Comparison of ENCODE assay signal across 19 mouse cellular contexts in the genomic region with DNA sequence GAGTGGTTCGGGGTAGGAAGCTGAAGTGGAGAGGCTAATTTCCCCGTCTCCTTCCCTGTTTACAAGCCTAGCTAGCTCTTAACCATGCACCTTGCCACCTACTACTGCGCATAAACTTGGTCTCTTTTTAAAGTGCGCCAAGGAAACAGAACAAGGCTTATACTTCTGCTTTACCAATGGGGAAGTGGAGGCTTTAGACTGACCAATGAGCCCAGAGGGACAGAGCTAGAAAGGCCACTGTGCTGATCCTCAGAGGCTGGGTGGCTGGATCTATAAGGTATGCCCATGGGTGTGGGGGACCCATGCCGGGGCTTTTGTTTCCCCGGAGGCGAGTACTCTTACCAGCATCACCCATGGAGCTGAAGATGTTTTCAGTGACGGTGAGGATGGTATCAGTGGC. TPM values are rescaled to one million over a fixed set of nuclear protein-coding genes. Genes with fewer than 3 reads are reported as not detected.
DNase-seq lines count a peak whose midpoint lies in the region; ATAC-seq and TF ChIP-seq lines count a peak whose summit lies in the region.
"Had no signal": no experiment of that assay in that cellular context is flagged by ENCODE, and none has a peak within 500 bp of the region (broad histone marks: within the 10 kb centered on the region; RNA-seq: fewer than 3 reads in every experiment).

No protein-coding gene starts in this region.

- no peaks in the 10 kb centered on the region for H3K9me3 ChIP-seq in intestine, postnatal 0 days (ENCODE audit: control insufficient read depth)
- no peaks in the 10 kb centered on the region for H3K9me3 ChIP-seq in intestine, embryonic 15.5 days
- H3K9me3 ChIP-seq: embryonic facial prominence, embryonic 15.5 days; forebrain, embryonic 10.5 days; forebrain, embryonic 12.5 days had no signal

- peak overlapping the region; percentile 21; the same call in 1 of the 2 replicates for H3K27ac ChIP-seq in intestine, postnatal 0 days (ENCODE audit: low read depth, low read length)
- no peak overlapping the region for H3K27ac ChIP-seq in intestine, embryonic 15.5 days
- H3K27ac ChIP-seq: embryonic facial prominence, embryonic 13.5 days; embryonic facial prominence, embryonic 15.5 days; forebrain, embryonic 10.5 days; forebrain, embryonic 12.5 days had no signal

- ATAC-seq in intestine, postnatal 0 days, result no peak
- no peak for ATAC-seq in intestine, embryonic 15.5 days
- peak; percentile 57; the same call in 1 of the 2 replicates for ATAC-seq in monocyte, adult 5-6 weeks (replicated peaks; ENCODE audit: insufficient number of reproducible peaks, low FRiP score, low TSS enrichment, poor library complexity, severe bottlenecking)
- ATAC-seq: forebrain, embryonic 14.5 days; forebrain, embryonic 16.5 days had no signal

- H3K9ac ChIP-seq in intestine, postnatal 0 days (ENCODE audit: low read depth, low read length), result no peak overlapping the region
- no peak overlapping the region for H3K9ac ChIP-seq in intestine, embryonic 15.5 days
- H3K9ac ChIP-seq: embryonic facial prominence, embryonic 13.5 days; embryonic facial prominence, embryonic 15.5 days; forebrain, embryonic 12.5 days had no signal

- H3K36me3 ChIP-seq in intestine, postnatal 0 days (ENCODE audit: control insufficient read depth, insufficient read depth), result peaks cover 100% of the 10 kb centered on the region
- H3K36me3 ChIP-seq in intestine, embryonic 15.5 days, result peaks cover 92% of the 10 kb centered on the region

- no peak overlapping the region for H3K4me2 ChIP-seq in intestine, postnatal 0 days (replicated peaks; ENCODE audit: low read depth)
- H3K4me2 ChIP-seq in intestine, embryonic 15.5 days (replicated peaks), result no peak overlapping the region
- H3K4me2 ChIP-seq: embryonic facial prominence, embryonic 13.5 days; embryonic facial prominence, embryonic 15.5 days; forebrain, embryonic 12.5 days had no signal

- intact Hi-C loops in gastrocnemius, postnatal 36 days (cut with DNase I), result no loop called here

- no peaks in the 10 kb centered on the region for H3K27me3 ChIP-seq in intestine, postnatal 0 days (replicated peaks; ENCODE audit: control insufficient read depth, insufficient read depth, low read length)
- H3K27me3 ChIP-seq in intestine, embryonic 15.5 days (replicated peaks), result no peaks in the 10 kb centered on the region
- H3K27me3 ChIP-seq: embryonic facial prominence, embryonic 13.5 days; embryonic facial prominence, embryonic 15.5 days; forebrain, embryonic 12.5 days had no signal

- no peaks in the 10 kb centered on the region for H3K4me1 ChIP-seq in intestine, postnatal 0 days (replicated peaks; ENCODE audit: control insufficient read depth, insufficient read depth, low read length)
- no peaks in the 10 kb centered on the region for H3K4me1 ChIP-seq in intestine, embryonic 15.5 days (replicated peaks)
- H3K4me1 ChIP-seq: embryonic facial prominence, embryonic 13.5 days; embryonic facial prominence, embryonic 15.5 days; forebrain, embryonic 10.5 days; forebrain, embryonic 12.5 days had no signal

- H3K4me3 ChIP-seq in intestine, postnatal 0 days (ENCODE audit: low read depth, low read length), result no peak overlapping the region
- H3K4me3 ChIP-seq in intestine, embryonic 15.5 days (replicated peaks), result no peak overlapping the region
- H3K4me3 ChIP-seq: embryonic facial prominence, embryonic 13.5 days; embryonic facial prominence, embryonic 15.5 days; erythroblast, embryonic 14.5 days; forebrain, embryonic 10.5 days; forebrain, embryonic 12.5 days had no signal

- no peak for TF ChIP-seq CTCF in intestine, postnatal 0 days (IDR thresholded peaks at IDR 0.05; ENCODE audit: low read depth)

- 95% methylated on average over 8 of the region's 8 CpGs for WGBS in intestine, postnatal 0 days
- WGBS in intestine, embryonic 15.5 days, result 92% methylated on average over 8 of the region's 8 CpGs

- DNase-seq in gastrocnemius, postnatal 36 days, result no peak
- no peak for DNase-seq in frontal cortex, postnatal 25 days (ENCODE audit: low spot score in 2 of 2)
- DNase-seq: cerebellum, adult 11 months; cerebellum, adult 18-20 months; cerebellum, adult 8-10 months; cerebellum, adult 9-11 months; cerebellum, postnatal 14 days; cerebellum, postnatal 36 days; embryo, embryonic 11 days had no signal

RNA-seq across cellular contexts. Expression of gene Creb3, which starts 15.0 kb away (rescaled TPM):
- 102 and 114 TPM in 2 replicates for polyA plus RNA-seq in intestine, postnatal 0 days (2015; fragmentation: Nextera tagmentation; extraction: Ambion mirVana)
- 62.7 and 69.5 TPM in 2 replicates for polyA plus RNA-seq in intestine, embryonic 15.5 days (2015; fragmentation: Nextera tagmentation; extraction: Ambion mirVana)
- total RNA-seq in monocyte, adult 5-6 weeks (2017), result 80.3 to 165 TPM (median 108 TPM) in 3 replicates
- total RNA-seq in gastrocnemius, postnatal 36 days (2021), result 10 to 100 TPM; 31.5 to 38.3 TPM

RNA-seq across cellular contexts. Expression of gene Tln1, which starts 15.3 kb away (rescaled TPM):
- polyA plus RNA-seq in intestine, postnatal 0 days (2015; fragmentation: Nextera tagmentation; extraction: Ambion mirVana), result 41.6 and 47.7 TPM in 2 replicates
- polyA plus RNA-seq in intestine, embryonic 15.5 days (2015; fragmentation: Nextera tagmentation; extraction: Ambion mirVana), result 61.4 and 61.9 TPM in 2 replicates
- total RNA-seq in monocyte, adult 5-6 weeks (2017), result 816 to 935 TPM (median 878 TPM) in 3 replicates
- total RNA-seq in gastrocnemius, postnatal 36 days (2021), result 10 to 100 TPM; 53.6 to 55.2 TPM

RNA-seq across cellular contexts. Expression of gene Tpm2, which starts 23.6 kb away (rescaled TPM):
- 928 and 1,046 TPM in 2 replicates for polyA plus RNA-seq in intestine, postnatal 0 days (2015; fragmentation: Nextera tagmentation; extraction: Ambion mirVana)
- polyA plus RNA-seq in intestine, embryonic 15.5 days (2015; fragmentation: Nextera tagmentation; extraction: Ambion mirVana), result 510 and 514 TPM in 2 replicates
- 4.7 TPM in 1 of 3 replicates, not detected in the others for total RNA-seq in monocyte, adult 5-6 weeks (2017)
- total RNA-seq in gastrocnemius, postnatal 36 days (2021), result 1,000 to 10,000 TPM; 6,166 to 7,572 TPM
- polyA plus RNA-seq: erythroblast, embryonic 14.5 days had no signal

RNA-seq across cellular contexts. Expression of gene Rgp1, which starts 31.4 kb away (rescaled TPM):
- 11.3 and 13.0 TPM in 2 replicates for polyA plus RNA-seq in intestine, postnatal 0 days (2015; fragmentation: Nextera tagmentation; extraction: Ambion mirVana)
- 20.9 and 23.3 TPM in 2 replicates for polyA plus RNA-seq in intestine, embryonic 15.5 days (2015; fragmentation: Nextera tagmentation; extraction: Ambion mirVana)
- 17.8 to 28.6 TPM (median 28.5 TPM) in 3 replicates for total RNA-seq in monocyte, adult 5-6 weeks (2017)
- total RNA-seq in gastrocnemius, postnatal 36 days (2021), result 10 to 100 TPM; 17.6 to 20.7 TPM

RNA-seq across cellular contexts. Expression of gene Gba2, which starts 31.5 kb away (rescaled TPM):
- polyA plus RNA-seq in intestine, postnatal 0 days (2015; fragmentation: Nextera tagmentation; extraction: Ambion mirVana), result 5.2 and 5.3 TPM in 2 replicates
- 13.7 and 15.4 TPM in 2 replicates for polyA plus RNA-seq in intestine, embryonic 15.5 days (2015; fragmentation: Nextera tagmentation; extraction: Ambion mirVana)
- total RNA-seq in monocyte, adult 5-6 weeks (2017), result 9.3 to 22.3 TPM (median 9.7 TPM) in 3 replicates
- 1 to 10 TPM; 3.9 to 6.1 TPM for total RNA-seq in gastrocnemius, postnatal 36 days (2021)

Comparison
In these comparisons a context has a peak if more than half of its experiments do, and no peak if none do; other contexts are left out.
1. RNA of gene Tln1, which starts 15.3 kb away (total RNA-seq): 816 to 935 TPM in monocyte, adult 5-6 weeks; 53.6 to 55.2 TPM in gastrocnemius, postnatal 36 days; every median in the first group is over 10 times any median in the second.
2. RNA of gene Tpm2, which starts 23.6 kb away (total RNA-seq): 6,166 to 7,572 TPM in gastrocnemius, postnatal 36 days; 4.7 TPM in monocyte, adult 5-6 weeks; every median in the first group is over 1,000 times any median in the second.